ENCODE assay signal across 12 mouse cellular contexts in the genomic region with DNA sequence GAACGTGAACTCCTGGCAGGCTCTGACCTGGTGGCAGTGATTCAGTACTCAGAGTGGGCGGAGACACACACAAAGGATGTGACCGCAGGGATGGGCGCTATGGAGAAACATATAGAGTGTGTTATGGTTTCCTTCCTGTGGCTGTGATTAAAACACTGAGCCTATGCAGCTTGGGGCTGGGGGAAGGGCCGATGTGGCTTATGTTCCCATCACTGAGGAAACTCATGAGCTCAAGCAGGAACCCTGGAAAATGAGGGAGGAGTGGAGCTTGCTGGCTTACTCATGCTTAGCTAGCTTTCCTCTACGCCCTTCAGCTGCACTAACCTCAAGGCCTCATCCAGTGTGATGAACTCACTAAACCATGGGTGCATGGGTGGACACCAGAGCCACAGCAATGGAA. TPM values are rescaled to one million over a fixed set of nuclear protein-coding genes. Genes with fewer than 3 reads are reported as not detected.
A peak's percentile ranks its signal among the peaks of the same experiment; 100 is the strongest.
DNase-seq lines count a peak whose midpoint lies in the region; ATAC-seq lines count a peak whose summit lies in the region.
"Had no signal": no experiment of that assay in that cellular context is flagged by ENCODE, and none has a peak within 500 bp of the region (broad histone marks: within the 10 kb centered on the region; RNA-seq: fewer than 3 reads in every experiment).

No protein-coding gene starts in this region.

- no peak for DNase-seq in kidney, adult 9 months
- peak; percentile 16 for DNase-seq in NIH3T3 (ENCODE audit: low read depth)
- DNase-seq in adrenal gland, postnatal 36 days = peak; percentile 61 to 62
- no peak for DNase-seq in layer of hippocampus, postnatal 36 days
- no peak for DNase-seq in embryo, embryonic 9.5 days (ENCODE audit: extremely low spot score)
- DNase-seq: kidney, postnatal 36 days had no signal

- peak overlapping the region; percentile 45; the same call in 1 of the 2 replicates for H3K27ac ChIP-seq in kidney, embryonic 15.5 days
- H3K27ac ChIP-seq: hindbrain, embryonic 15.5 days; limb, embryonic 15.5 days; midbrain, embryonic 15.5 days; neural tube, embryonic 15.5 days had no signal

- H3K4me3 ChIP-seq in kidney, embryonic 15.5 days (replicated peaks) = no peak overlapping the region
- H3K4me3 ChIP-seq: hindbrain, embryonic 15.5 days; limb, embryonic 15.5 days; midbrain, embryonic 15.5 days; neural tube, embryonic 15.5 days had no signal

- H3K27me3 ChIP-seq in kidney, embryonic 15.5 days = no peaks in the 10 kb centered on the region
- H3K27me3 ChIP-seq: hindbrain, embryonic 15.5 days; limb, embryonic 15.5 days; midbrain, embryonic 15.5 days; neural tube, embryonic 15.5 days had no signal

- 0 out of 2 replicates have a peak, but pooled peaks have one; percentile 11 for ATAC-seq in kidney, embryonic 15.5 days (replicated peaks; ENCODE audit: low FRiP score)
- ATAC-seq in megakaryocyte, adult 5-6 weeks (ENCODE audit: poor library complexity, severe bottlenecking) = peak; percentile 90
- ATAC-seq: midbrain, embryonic 15.5 days had no signal

- H3K9me3 ChIP-seq in kidney, embryonic 15.5 days (replicated peaks) = no peaks in the 10 kb centered on the region
- H3K9me3 ChIP-seq: hindbrain, embryonic 15.5 days; limb, embryonic 15.5 days; midbrain, embryonic 15.5 days; neural tube, embryonic 15.5 days had no signal

- no peak overlapping the region for H3K4me2 ChIP-seq in kidney, embryonic 15.5 days
- H3K4me2 ChIP-seq: hindbrain, embryonic 15.5 days; limb, embryonic 15.5 days; midbrain, embryonic 15.5 days; neural tube, embryonic 15.5 days had no signal

- 77% methylated on average over 6 of the region's 6 CpGs for WGBS in kidney, embryonic 15.5 days

- H3K36me3 ChIP-seq in kidney, embryonic 15.5 days = peaks cover 18% of the 10 kb centered on the region
- H3K36me3 ChIP-seq: hindbrain, embryonic 15.5 days; midbrain, embryonic 15.5 days; neural tube, embryonic 15.5 days had no signal

- H3K4me1 ChIP-seq in kidney, embryonic 15.5 days = peaks cover 22% of the 10 kb centered on the region
- H3K4me1 ChIP-seq: hindbrain, embryonic 15.5 days; midbrain, embryonic 15.5 days; neural tube, embryonic 15.5 days had no signal

- no peak overlapping the region for H3K9ac ChIP-seq in kidney, embryonic 15.5 days
- H3K9ac ChIP-seq: hindbrain, embryonic 15.5 days; limb, embryonic 15.5 days; midbrain, embryonic 15.5 days; neural tube, embryonic 15.5 days had no signal

RNA-seq across cellular contexts. Expression of a gene that starts 28.6 kb away (rescaled TPM):
- 114 TPM in 2 replicates for polyA plus RNA-seq in kidney, embryonic 15.5 days (2015; fragmentation: Nextera tagmentation; extraction: Ambion mirVana)
- total RNA-seq in adrenal gland, postnatal 36 days (2021) = 100 to 1,000 TPM; 127 to 163 TPM
- 384 and 411 TPM in 2 replicates for total RNA-seq in megakaryocyte, adult 5-6 weeks (2015)
- 378 and 396 TPM in 2 replicates for total RNA-seq in megakaryocyte, adult 5-6 weeks (2017)
- total RNA-seq in layer of hippocampus, postnatal 36 days (2021) = 10 to 100 TPM; 30.9 to 34.4 TPM

RNA-seq across cellular contexts. Expression of a gene that starts 28.7 kb away (rescaled TPM):
- 24.0 and 24.7 TPM in 2 replicates for polyA plus RNA-seq in kidney, embryonic 15.5 days (2015; fragmentation: Nextera tagmentation; extraction: Ambion mirVana)
- 10 to 100 TPM in 1 of 2 experiments, 1 to 10 TPM in 1; 9.0 to 17.7 TPM for total RNA-seq in adrenal gland, postnatal 36 days (2021)
- 6.1 and 13.0 TPM in 2 replicates for total RNA-seq in megakaryocyte, adult 5-6 weeks (2015)
- total RNA-seq in megakaryocyte, adult 5-6 weeks (2017) = 3.7 and 4.6 TPM in 2 replicates
- total RNA-seq in layer of hippocampus, postnatal 36 days (2021) = 1 to 10 TPM; 9.5 to 9.6 TPM

Comparison
In these comparisons a context has a peak if more than half of its experiments do, and no peak if none do; other contexts are left out.
1. DNase-seq: peak in NIH3T3 (single experiment) and adrenal gland, postnatal 36 days (2 of 2); none in kidney, adult 9 months (single experiment), layer of hippocampus, postnatal 36 days (0 of 2) and embryo, embryonic 9.5 days (single experiment).